Mouse (Mus musculus): Measurements from ENCODE around the gene Zc3h8.

Gene Zc3h8

GRCm38 (mm10) chr2:128943538-128944528 lies at the start of gene Zc3h8:
TSS of gene Zc3h8 (minus strand) at chr2:128944077.
- DNase-seq (ENCODE audit: extremely low spot score, low spot score) = peak; percentile 96

GRCm38 (mm10) chr2:128984746-128985145 lies 40.9 kb upstream of the Zc3h8 start:
- no peak for DNase-seq (ENCODE audit: extremely low spot score, low spot score)

GRCm38 (mm10) chr2:128975572-128975971 lies 31.7 kb upstream of the Zc3h8 start:
- no peak for DNase-seq (ENCODE audit: extremely low spot score, low spot score)

- DNase-seq (ENCODE audit: extremely low spot score, low spot score) = no peak
Observed at GRCm38 (mm10) chr2:128972301-128972700, 28.4 kb upstream of the Zc3h8 start.

GRCm38 (mm10) chr2:128968475-128969083 lies 24.7 kb upstream of the Zc3h8 start:
- DNase-seq (ENCODE audit: extremely low spot score, low spot score) = no peak

GRCm38 (mm10) chr2:128967661-128968441 lies 24.0 kb upstream of the Zc3h8 start, which contains the start of gene Gm10762:
TSS of gene Gm10762 (minus strand) at chr2:128967725.
- peak; percentile 89 for DNase-seq (ENCODE audit: extremely low spot score, low spot score)

GRCm38 (mm10) chr2:128966641-128967580 lies 23.0 kb upstream of the Zc3h8 start, which contains the start of gene Zc3h6:
TSS of gene Zc3h6 (plus strand) at chr2:128967402.
- peak; percentile 98 for DNase-seq (ENCODE audit: extremely low spot score, low spot score)

- DNase-seq (ENCODE audit: extremely low spot score, low spot score) = no peak
Observed at GRCm38 (mm10) chr2:128966236-128966635, 22.4 kb upstream of the Zc3h8 start.

GRCm38 (mm10) chr2:128965505-128966105 lies 21.7 kb upstream of the Zc3h8 start:
- peak; percentile 28 for DNase-seq (ENCODE audit: extremely low spot score, low spot score)

- DNase-seq (ENCODE audit: extremely low spot score, low spot score) = no peak
Observed at GRCm38 (mm10) chr2:128954186-128954585, 10.3 kb upstream of the Zc3h8 start.

GRCm38 (mm10) chr2:128947962-128948588 lies 4.2 kb upstream of the Zc3h8 start:
- peak; percentile 26 for DNase-seq (ENCODE audit: extremely low spot score, low spot score)

- DNase-seq (ENCODE audit: extremely low spot score, low spot score) = no peak
Observed at GRCm38 (mm10) chr2:128936256-128936655, 7.6 kb downstream of the Zc3h8 start.

GRCm38 (mm10) chr2:128930704-128931103 lies 13.2 kb downstream of the Zc3h8 start:
- no peak for DNase-seq (ENCODE audit: extremely low spot score, low spot score)

- no peak for DNase-seq (ENCODE audit: extremely low spot score, low spot score)
Observed at GRCm38 (mm10) chr2:128928446-128928845, 15.4 kb downstream of the Zc3h8 start.

GRCm38 (mm10) chr2:128924799-128925198 lies 19.1 kb downstream of the Zc3h8 start:
- DNase-seq (ENCODE audit: extremely low spot score, low spot score) = no peak

GRCm38 (mm10) chr2:128916528-128916927 lies 27.3 kb downstream of the Zc3h8 start:
- no peak for DNase-seq (ENCODE audit: extremely low spot score, low spot score)

- no peak for DNase-seq (ENCODE audit: extremely low spot score, low spot score)
Observed at GRCm38 (mm10) chr2:128914978-128915377, 28.9 kb downstream of the Zc3h8 start.

GRCm38 (mm10) chr2:128903661-128904060 lies 40.2 kb downstream of the Zc3h8 start:
- DNase-seq (ENCODE audit: extremely low spot score, low spot score) = no peak

GRCm38 (mm10) chr2:128902843-128903242 lies 41.0 kb downstream of the Zc3h8 start:
- no peak for DNase-seq (ENCODE audit: extremely low spot score, low spot score)
